Mouse (Mus musculus): ENCODE results near the gene Slc50a1.

The Slc50a1 gene

DNA sequence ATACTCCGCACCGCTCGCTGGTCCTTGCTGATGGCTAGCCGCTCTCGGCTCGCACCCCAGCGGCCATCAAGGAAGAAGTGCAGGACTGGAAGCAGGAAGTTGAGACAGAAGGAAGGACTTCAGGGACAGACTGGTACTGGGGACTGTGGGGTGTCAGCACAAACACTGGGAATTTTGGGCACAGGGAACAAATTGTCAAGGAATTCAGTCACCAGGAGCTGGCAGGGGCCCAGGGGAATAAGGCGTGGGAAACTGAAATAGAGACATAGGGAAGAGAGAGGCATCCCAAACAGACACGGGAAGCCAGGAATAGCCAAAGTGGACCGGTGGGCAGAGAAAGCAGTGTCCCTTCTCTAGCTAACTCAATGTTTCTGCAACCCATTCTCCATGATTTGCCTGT lies 33.9 kb downstream of the Slc50a1 start:
- no peak for TF ChIP-seq GATA4 (IDR thresholded peaks at IDR 0.05; ENCODE audit: insufficient replicate concordance, low read length)

DNA sequence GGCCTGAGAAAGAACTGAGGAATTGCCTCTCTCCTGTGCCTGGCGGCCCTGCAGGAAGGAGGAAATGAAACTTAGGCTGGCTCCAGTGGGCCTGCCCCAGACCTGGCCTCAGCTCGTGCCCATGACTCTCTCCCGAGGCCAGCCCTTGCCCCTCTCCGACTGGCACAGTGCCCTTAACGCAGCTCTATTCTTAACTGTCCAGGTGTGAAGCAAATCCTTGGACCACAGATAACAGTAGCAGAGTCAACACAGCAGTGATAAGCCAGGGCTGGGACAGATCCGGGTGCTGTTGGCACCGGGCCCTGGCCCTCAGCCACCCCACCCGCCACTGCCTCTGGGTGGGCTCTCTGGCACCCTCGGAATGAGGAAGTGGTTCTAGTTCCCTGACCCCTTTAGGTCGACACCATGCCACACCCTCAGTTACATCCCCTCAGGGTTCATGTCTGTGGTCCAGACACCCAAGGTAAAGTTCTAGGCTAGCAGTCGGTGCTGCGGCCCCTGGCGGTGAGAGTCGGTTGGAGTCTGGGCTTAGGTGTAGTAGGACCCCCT lies 36.7 kb downstream of the Slc50a1 start:
- TF ChIP-seq GATA4 (IDR thresholded peaks at IDR 0.05; ENCODE audit: insufficient replicate concordance, low read length): no peak

DNA sequence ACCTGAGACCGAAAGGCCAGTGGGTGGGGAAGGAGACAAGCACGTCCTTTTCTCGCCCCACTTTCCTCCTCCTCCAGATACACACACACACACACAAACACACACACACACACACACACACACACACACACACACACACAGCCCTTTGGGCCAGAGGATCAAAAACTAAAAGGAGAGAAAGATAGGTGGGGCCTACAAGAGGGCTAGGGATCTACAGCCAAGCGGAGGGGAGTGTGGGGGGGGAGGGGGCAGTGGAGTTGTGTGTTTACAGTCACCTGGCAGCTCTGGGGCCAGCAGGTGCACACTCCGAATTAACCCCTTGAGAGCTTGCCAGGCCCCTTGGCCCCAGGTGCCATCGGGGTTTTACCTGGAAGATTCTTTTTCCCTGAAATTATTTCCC lies 37.8 kb downstream of the Slc50a1 start:
- TF ChIP-seq GATA4 (IDR thresholded peaks at IDR 0.05; ENCODE audit: insufficient replicate concordance, low read length): no peak

DNA sequence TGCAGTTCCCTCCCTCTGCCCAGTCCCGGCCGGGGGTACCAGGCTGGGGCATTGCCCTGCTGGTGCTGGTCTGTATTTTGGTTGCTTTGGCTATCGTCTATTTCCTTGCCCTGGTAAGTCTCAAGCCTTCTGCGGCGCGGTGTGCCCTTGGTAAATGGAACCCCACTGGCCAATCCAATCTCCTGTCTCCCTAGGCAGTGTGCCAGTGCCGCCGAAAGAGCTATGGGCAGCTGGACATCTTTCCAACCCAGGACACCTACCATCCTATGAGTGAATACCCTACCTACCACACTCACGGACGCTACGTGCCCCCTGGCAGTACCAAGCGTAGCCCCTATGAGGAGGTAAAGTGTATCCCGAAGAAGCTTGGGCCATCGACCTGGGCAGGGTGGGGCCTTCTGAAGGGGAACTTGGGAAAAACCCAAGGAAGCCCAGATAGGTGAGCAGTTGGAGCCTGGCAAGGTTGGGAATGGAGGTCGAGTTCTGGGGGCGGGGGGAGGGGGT lies 38.5 kb downstream of the Slc50a1 start:
- TF ChIP-seq GATA4 (IDR thresholded peaks at IDR 0.05; ENCODE audit: insufficient replicate concordance, low read length): no peak

DNA sequence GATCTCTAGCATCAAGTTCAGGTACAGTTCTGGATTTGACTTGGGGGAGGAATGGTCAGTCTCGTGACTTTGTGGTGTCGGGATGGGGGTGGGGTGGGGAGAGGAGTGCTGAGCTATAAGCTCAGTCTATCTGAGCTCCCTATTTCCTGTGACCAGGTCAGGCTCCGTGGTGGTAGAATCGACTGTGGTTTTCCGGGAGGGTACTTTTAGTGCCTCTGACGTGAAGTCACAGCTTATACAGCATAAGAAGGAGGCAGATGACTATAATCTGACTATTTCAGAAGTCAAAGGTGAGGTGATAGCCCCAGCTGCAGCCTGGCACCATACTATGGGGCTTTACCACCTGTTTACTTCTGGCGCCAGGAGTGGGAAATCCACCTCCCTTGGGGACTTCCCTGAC lies 39.0 kb downstream of the Slc50a1 start:
- TF ChIP-seq GATA4 (IDR thresholded peaks at IDR 0.05; ENCODE audit: insufficient replicate concordance, low read length): no peak

DNA sequence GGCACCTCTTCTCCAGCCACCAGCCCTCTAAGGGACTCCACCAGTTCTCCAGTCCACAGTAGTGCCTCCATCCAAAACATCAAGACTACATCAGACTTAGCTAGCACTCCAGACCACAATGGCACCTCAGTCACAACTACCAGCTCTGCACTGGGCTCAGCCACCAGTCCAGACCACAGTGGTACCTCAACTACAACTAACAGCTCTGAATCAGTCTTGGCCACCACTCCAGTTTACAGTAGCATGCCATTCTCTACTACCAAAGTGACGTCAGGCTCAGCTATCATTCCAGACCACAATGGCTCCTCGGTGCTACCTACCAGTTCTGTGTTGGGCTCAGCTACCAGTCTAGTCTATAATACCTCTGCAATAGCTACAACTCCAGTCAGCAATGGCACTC lies 39.8 kb downstream of the Slc50a1 start:
- no peak for TF ChIP-seq GATA4 (IDR thresholded peaks at IDR 0.05; ENCODE audit: insufficient replicate concordance, low read length)

DNA sequence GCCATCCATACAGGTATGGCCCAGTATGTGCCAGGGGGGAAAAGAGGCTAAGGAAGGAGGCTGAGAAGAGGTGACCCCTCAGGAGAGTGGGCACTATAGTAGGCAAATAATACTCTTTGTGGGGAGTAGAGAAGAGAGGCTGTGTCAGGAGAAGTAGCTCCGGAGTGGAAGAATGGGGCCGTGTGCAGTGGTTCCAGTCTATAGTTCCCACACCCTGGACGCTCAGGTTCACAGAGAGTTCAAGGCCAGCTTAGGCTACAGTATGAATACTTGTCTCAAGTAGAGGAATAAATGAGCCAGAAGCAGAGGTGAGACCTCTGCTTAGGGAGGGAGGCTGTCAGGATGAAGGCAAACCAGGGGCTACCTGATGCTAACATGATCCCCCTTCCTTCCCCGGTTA lies 41.1 kb downstream of the Slc50a1 start:
- TF ChIP-seq GATA4 (IDR thresholded peaks at IDR 0.05; ENCODE audit: insufficient replicate concordance, low read length): no peak

DNA sequence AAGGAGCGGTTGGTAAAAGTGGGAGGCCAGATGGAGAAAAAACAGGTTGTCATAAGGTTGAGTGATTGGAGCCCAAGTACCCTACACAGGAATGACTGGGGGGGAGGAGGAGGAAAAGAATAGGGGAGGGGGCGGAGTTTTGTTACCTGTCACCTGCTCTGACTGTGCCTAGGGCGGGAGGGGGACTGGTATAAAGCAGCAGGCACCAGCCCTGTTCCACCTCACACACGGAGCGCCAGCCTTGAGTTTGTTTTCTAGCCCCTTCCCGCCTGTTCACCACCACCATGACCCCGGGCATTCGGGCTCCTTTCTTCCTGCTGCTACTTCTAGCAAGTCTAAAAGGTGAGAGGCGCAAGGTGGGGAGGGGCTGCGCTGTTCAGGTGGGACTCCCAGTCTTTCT lies 41.5 kb downstream of the Slc50a1 start, which contains the start of gene Muc1:
TSS of gene Muc1 (plus strand) at position 222 of the 400 bp plus-strand sequence.
- no peak for TF ChIP-seq GATA4 (IDR thresholded peaks at IDR 0.05; ENCODE audit: insufficient replicate concordance, low read length)

DNA sequence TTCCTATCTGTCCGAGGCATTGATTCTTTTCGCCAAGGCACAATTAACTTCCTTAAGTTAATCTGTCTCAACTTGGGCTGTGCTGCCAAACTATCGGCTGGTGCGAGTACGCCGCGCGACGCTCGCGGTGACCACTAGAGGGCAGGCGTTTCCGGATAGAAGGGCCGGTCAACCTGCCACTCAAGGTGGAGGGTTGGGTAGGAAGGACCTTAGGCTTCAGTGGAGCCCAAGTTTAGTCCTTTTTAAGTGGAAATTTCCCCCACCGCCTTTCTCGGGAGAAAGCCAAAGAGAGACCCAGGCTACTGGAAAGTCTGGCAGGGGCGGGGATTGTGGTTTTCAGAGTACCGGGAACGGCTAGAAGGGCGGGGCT lies 42.2 kb downstream of the Slc50a1 start:
- TF ChIP-seq GATA4 (IDR thresholded peaks at IDR 0.05; ENCODE audit: insufficient replicate concordance, low read length): no peak

DNA sequence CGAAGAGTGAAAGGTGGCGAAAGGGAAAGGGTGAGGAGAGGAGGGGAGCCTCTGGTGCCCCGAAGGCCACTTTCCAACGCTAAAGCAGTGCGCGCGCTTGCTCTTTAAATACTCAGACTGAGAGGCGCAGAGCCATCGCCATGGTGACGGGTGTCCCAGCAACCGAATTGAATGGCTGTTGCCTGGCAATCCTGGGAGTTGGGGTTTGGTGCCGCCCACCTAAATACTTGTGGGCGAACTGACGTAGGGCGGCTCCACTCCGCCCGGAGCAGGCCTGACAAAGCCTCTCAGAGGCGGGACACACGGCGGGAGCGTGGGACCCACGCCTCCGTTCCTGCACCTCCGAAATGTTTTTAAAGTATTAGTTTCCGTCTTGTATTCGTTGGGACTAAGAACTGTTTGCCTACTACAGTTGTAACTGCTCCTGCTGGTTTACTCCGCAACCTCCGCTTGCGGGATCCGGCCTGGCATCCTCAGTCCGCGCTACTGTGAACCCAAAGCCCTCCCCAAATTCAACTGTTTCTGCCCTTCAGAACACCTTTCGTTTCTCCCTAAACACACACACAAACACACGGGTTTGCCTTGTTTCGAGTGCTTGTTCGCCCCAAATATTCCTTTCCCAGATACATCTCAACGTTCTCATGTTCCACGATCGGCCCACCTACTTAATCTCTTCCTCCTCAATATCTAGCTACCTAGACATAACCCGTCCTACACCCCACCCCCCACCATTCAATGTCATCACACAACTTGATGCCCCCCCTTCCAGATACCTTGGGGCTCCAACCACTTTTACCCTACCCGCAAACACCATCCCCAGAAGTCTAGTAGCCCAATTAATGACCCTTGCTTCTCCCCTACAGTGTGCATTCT lies 42.8 kb downstream of the Slc50a1 start:
- TF ChIP-seq GATA4 (IDR thresholded peaks at IDR 0.05; ENCODE audit: insufficient replicate concordance, low read length): no peak

DNA sequence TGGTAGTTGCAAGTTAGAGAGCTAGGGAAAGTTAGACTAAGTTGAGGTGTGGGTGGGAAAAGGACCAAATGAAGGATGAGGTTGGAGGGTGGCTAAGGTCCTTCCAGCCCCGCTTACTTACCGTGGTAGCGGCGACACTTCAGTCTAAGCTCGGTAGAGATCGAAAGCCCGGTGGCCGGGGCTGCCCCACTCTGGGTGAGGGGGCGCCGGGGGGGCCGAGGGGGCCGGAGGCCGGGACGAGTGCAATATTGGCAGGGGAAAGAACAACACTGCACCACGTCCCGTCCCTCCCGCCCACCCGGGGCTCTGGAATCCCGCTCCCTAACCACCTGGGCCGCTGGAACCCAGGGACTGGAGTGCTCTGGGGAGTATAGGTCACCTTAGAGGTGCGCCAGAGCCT lies 43.5 kb downstream of the Slc50a1 start, which contains the start of gene Mtx1:
TSS of gene Mtx1 (minus strand) at position 189 of the 400 bp plus-strand sequence.
- TF ChIP-seq GATA4 (IDR thresholded peaks at IDR 0.05; ENCODE audit: insufficient replicate concordance, low read length): no peak

DNA sequence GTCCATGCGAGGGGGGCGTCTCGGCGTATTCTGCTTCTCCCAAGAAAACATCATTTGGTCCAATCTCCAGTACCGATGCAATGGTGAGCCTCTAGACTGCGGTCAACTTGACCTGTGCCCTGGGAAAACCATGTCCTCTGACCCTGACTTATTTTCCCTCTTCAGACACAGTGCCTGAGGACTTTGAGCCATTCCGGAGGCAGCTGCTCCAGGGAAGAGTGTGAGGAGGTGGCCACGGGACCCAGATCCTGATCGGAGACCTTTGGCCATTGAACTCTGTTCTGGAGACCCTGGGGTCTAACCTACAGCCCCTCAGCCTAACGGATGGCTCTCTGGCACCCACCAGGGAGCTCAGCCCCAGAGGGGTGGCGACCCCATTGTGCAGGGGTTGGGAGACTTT lies 44.0 kb downstream of the Slc50a1 start:
- TF ChIP-seq GATA4 (IDR thresholded peaks at IDR 0.05; ENCODE audit: insufficient replicate concordance, low read length): no peak

DNA sequence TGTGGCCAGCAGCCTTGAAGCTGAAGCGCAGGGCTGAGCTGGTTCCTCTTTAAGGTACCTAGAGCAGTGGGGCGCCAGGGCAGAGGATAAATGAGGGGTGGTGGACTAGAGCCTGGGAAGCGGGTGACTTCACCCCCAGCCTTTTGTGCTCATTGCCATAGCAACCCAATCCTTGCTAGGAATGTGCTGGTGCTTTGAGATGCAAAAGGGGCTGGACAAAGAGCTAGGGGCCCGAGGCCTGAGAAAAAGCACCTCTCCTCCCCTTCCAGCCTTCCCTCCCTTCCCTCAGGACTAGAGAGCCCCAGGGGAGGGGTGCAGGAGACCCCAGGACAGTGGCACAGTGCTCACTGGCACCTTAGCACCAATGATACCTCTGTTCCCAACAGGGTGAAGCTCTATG lies 44.5 kb downstream of the Slc50a1 start:
- no peak for TF ChIP-seq GATA4 (IDR thresholded peaks at IDR 0.05; ENCODE audit: insufficient replicate concordance, low read length)

DNA sequence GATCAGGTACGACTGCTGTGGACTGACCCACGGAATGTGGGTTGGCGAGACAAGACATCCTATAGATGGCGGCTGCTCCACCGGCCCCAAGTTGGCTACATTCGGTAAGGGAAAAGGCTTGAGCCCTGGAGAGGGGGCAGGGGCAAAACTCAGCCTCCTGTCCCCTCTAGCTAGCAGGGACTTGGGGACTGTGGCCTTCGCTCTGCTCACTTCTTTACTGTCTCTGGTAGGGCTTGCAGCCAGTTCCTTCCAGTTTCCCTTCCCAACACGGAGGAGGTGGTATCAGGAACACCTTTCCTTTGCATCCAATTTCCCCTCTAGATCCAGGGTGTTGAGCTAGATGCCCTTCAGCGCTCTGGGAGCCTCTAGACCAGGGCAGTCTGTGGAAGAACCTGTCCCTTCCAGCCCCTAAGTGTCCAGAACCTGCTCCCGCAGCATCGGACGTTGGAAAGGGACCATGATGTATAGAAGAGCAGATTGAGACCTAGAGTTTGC lies 45.0 kb downstream of the Slc50a1 start:
- TF ChIP-seq GATA4 (IDR thresholded peaks at IDR 0.05; ENCODE audit: insufficient replicate concordance, low read length): no peak

DNA sequence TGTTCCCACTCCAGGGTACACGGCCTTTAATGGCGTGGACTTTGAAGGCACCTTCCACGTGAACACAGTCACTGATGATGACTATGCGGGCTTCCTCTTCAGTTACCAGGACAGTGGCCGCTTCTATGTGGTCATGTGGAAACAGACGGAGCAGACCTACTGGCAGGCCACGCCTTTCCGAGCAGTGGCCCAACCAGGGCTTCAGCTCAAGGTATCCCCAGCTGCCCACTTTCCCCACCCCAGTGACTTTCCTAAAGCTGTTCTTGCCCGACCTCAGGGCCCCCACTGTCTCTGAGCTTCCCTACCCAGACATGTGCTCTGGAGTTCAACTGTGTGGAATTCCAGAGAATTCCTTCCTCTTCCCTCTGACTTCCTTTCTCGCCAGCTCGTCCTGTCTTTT lies 45.6 kb downstream of the Slc50a1 start:
- no peak for TF ChIP-seq GATA4 (IDR thresholded peaks at IDR 0.05; ENCODE audit: insufficient replicate concordance, low read length)

DNA sequence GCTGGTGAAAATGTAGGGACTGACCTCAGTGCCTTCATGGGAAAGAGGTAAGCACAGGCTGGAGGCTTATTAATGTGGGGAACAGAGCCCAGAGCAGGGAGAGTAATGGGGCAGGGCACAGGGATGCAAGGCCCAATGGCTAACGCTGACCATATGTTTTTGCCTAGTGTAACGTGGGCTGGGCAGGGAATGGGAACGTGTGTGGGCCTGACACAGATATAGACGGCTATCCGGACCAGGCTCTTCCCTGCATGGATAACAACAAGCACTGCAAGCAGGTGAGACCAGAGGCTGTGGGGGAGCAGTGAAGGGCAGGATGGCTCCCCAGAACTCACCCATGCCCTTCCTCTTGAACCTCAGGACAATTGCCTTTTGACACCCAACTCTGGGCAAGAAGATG lies 49.2 kb downstream of the Slc50a1 start:
- TF ChIP-seq GATA4 (IDR thresholded peaks at IDR 0.05; ENCODE audit: insufficient replicate concordance, low read length): no peak

All from liver, adult (tissue).